Mouse (Mus musculus) intestine, embryonic 14.5 days (tissue): ENCODE data around the gene Grk1. TPM values are rescaled to one million over a fixed set of nuclear protein-coding genes. Genes with fewer than 3 reads are reported as not detected.

Experiments used
- ATAC-seq: fragments of 200-750 bp; cut with Nextera tagmentation; replicated peaks from 2 replicates; pipeline ENCODE4 v1.8.0; 2017; ENCODE audit warnings: low read depth, moderate number of reproducible peaks, moderate TSS enrichment, moderate library complexity; ENCODE audit not compliant: low FRiP score, low TSS enrichment
- DNase-seq: peaks from one replicate; pipeline ENCODE4 v3.0.0-alpha.2; 2018; ENCODE audit warnings: low spot score
- H3K27ac ChIP-seq: fragments of 300-500 bp; sonication (generic); 2 replicates; pipeline ENCODE4 v1.5.1; 2014; ENCODE audit warnings: low read depth, mild to moderate bottlenecking, control low read depth
- H3K27me3 ChIP-seq: fragments of 300-500 bp; sonication (generic); replicated peaks from 2 replicates; pipeline ENCODE4 v1.6.1; 2014; ENCODE audit warnings: low read length, control low read depth; ENCODE audit not compliant: control insufficient read depth, insufficient read depth
- H3K36me3 ChIP-seq: fragments of 300-500 bp; sonication (generic); 2 replicates; pipeline ENCODE4 v1.6.1; 2014; ENCODE audit warnings: low read length, control low read depth; ENCODE audit not compliant: control insufficient read depth, insufficient read depth
- H3K4me1 ChIP-seq: fragments of 300-500 bp; sonication (generic); replicated peaks from 2 replicates; pipeline ENCODE4 v1.6.1; 2014; ENCODE audit warnings: low read length, control low read depth, mixed read lengths; ENCODE audit not compliant: control insufficient read depth, insufficient read depth
- H3K4me2 ChIP-seq: fragments of 300-500 bp; sonication (generic); 2 replicates; pipeline ENCODE4 v1.6.1; 2014; ENCODE audit warnings: low read length
- H3K4me3 ChIP-seq: fragments of 300-500 bp; sonication (generic); 2 replicates; pipeline ENCODE4 v1.5.1; 2014; ENCODE audit warnings: low read depth, low read length, control low read depth, mixed read lengths
- H3K9ac ChIP-seq: fragments of 300-500 bp; sonication (generic); 2 replicates; pipeline ENCODE4 v1.6.1; 2014; ENCODE audit warnings: mild to moderate bottlenecking, low read length
- H3K9me3 ChIP-seq: fragments of 300-500 bp; sonication (generic); 2 replicates; pipeline ENCODE4 v1.6.1; 2016; ENCODE audit warnings: low read length, control low read depth; ENCODE audit not compliant: control insufficient read depth
- WGBS: fragments of 180-500 bp; shearing (Covaris S2); extraction: QIAGEN DNeasy Blood & Tissue Kit; methylation state at CpG from one replicate; pipeline ENCODE4 v1.1.7; 2014; 5-methylcytosine and 5-hydroxymethylcytosine counted together
- polyA plus RNA-seq: library from polyadenylated mRNA; unstranded; fragments of >200 nt; fragmentation: Nextera tagmentation; extraction: Ambion mirVana; gene quantifications from 2 replicates; pipeline ENCODE4 v1.2.1, GENCODE M21; 2014

Grk1 gene
- polyA plus RNA-seq, 1 experiment from 2014 or later: not detected

DNA sequence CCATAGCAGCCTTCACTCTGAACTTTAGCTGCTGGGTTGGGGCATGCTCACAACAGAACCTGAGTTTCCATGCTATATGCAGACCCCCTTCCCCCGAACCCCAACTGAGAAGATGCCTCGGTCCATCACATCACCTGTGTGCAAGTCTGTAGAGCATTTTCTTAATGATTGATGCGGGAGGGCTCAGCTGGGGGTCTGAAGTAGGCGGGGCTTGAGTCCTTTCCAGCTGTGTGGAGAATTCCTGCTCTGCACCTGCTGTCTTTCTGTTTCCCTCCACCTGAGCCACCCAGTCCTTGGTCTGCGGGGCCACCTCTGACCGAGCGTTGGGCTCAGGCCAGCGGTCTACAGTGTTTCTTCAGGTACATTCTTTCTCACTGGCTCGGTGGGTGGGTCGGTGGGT is 30.0 kb downstream of the Grk1 start, which contains the start of gene Tmem255b:
Gene Tmem255b (plus strand): TSS at position 301 of the 400 bp plus-strand sequence.
- no peak within 1 kb of the TSS for H3K9ac ChIP-seq
- H3K36me3 ChIP-seq: no peaks in the 10 kb centered on the region
- WGBS: 20% methylated on average over 10 of the region's 10 CpGs
- H3K4me2 ChIP-seq: no peak within 1 kb of the TSS
- H3K27ac ChIP-seq: no peak within 1 kb of the TSS
- no peaks in the 10 kb centered on the region for H3K9me3 ChIP-seq
- H3K4me1 ChIP-seq: no peaks in the 10 kb centered on the region
- no peak for DNase-seq
- H3K4me3 ChIP-seq: no peak within 1 kb of the TSS
- H3K27me3 ChIP-seq: peaks cover 32% of the 10 kb centered on the region
- no peak for ATAC-seq

DNA sequence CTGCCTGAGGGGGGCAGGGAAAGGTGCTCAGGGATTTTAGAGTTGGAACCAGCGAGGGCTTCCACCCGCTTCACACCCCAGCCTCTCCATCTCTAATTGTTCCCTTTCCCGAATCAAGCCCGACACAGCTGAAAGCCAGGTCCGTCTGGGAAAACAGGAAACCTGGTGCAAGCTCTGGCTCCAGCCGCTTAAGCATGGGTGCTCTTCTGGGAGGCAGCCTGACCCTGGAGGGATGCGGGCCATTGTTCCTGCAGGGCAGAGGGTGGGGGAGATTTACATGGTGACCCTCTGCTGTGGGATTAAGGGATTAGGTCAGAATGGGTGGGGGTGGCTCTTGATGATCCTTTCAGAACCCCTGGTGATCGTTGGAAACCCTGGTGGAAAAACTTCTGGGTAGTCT is 31.2 kb downstream of the Grk1 start:
- ATAC-seq (no peak), DNase-seq (no peak)
- no peak overlapping the region for H3K27ac ChIP-seq
- no peak overlapping the region for H3K4me3 ChIP-seq
- H3K4me2 ChIP-seq: no peak overlapping the region
- H3K9me3 ChIP-seq: no peaks in the 10 kb centered on the region
- H3K9ac ChIP-seq: no peak overlapping the region
- no peaks in the 10 kb centered on the region for H3K36me3 ChIP-seq
- H3K4me1 ChIP-seq: no peaks in the 10 kb centered on the region
- WGBS: 11% methylated on average over 8 of the region's 8 CpGs
- peaks cover 32% of the 10 kb centered on the region for H3K27me3 ChIP-seq

DNA sequence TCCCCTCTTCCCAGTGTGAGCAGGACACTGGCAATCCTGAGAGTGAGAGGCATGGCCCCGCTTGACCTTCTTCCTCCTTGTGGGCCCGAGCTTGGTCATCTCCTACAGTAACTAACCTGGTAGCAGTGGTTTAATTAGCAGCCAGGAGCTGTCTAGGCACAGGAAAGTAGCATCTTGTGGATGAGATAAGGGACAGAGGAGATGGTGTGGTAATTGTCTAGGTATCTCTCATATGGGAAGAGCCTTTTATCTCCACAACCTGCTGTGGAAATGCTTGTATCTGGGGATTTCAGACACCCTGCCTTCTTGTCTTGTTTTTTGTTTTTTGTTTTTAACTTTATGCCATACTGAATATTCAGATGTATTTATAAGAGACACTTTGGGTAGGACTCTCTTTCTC is 32.6 kb downstream of the Grk1 start:
- H3K27me3 ChIP-seq: peaks cover 32% of the 10 kb centered on the region
- DNase-seq: no peak
- H3K9ac ChIP-seq: no peak overlapping the region
- no peaks in the 10 kb centered on the region for H3K9me3 ChIP-seq
- no peaks in the 10 kb centered on the region for H3K36me3 ChIP-seq
- no peak overlapping the region for H3K4me3 ChIP-seq
- ATAC-seq: no peak
- H3K27ac ChIP-seq: no peak overlapping the region
- H3K4me2 ChIP-seq: no peak overlapping the region
- no peaks in the 10 kb centered on the region for H3K4me1 ChIP-seq
- whole genome bisulfite sequencing: 92% methylated on average over 2 of the region's 2 CpGs

DNA sequence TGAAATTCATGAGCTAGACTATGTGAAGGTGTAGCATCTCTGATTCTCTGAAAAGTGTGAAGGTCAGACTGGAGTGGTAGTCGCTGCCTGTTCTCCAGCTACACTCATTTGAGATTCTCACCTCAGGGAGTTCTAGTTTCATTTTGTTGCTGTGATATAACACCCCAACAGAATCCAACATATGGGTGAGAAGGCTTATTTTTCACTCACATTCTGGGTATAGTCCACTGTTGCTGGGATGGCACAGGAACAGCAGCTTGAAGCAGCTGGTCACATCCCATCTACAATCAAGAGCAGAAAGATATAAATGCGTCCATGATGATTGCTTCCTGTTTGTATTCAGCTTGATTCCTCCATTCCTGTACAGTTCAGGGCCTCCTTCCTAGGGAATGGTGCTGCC is 37.3 kb downstream of the Grk1 start:
- ATAC-seq (no peak), DNase-seq (no peak)
- WGBS: 88% methylated on average over 2 of the region's 2 CpGs
- no peak overlapping the region for H3K4me2 ChIP-seq
- H3K27me3 ChIP-seq: 0 out of 2 replicates have a peak, but pooled peaks cover under 1% of the 10 kb centered on the region
- H3K9ac ChIP-seq: no peak overlapping the region
- H3K4me1 ChIP-seq: no peaks in the 10 kb centered on the region
- no peak overlapping the region for H3K4me3 ChIP-seq
- H3K36me3 ChIP-seq: no peaks in the 10 kb centered on the region
- H3K27ac ChIP-seq: no peak overlapping the region
- no peaks in the 10 kb centered on the region for H3K9me3 ChIP-seq

- ATAC-seq (no peak), DNase-seq (no peak)
- 83% methylated on average over 6 of the region's 6 CpGs for WGBS
- Histone ChIP-seq H3K9ac (no peak overlapping the region), H3K27ac (no peak overlapping the region), H3K4me3 (no peak overlapping the region), H3K36me3 (no peaks in the 10 kb centered on the region), H3K9me3 (no peaks in the 10 kb centered on the region), H3K4me1 (no peaks in the 10 kb centered on the region), H3K4me2 (no peak overlapping the region), H3K27me3 (no peaks in the 10 kb centered on the region)
These were observed 41.6 kb downstream of the Grk1 start for GRCm38 (mm10) chr8:13446456-13446855.

GRCm38 (mm10) chr8:13448145-13448544 is 43.3 kb downstream of the Grk1 start:
- no peaks in the 10 kb centered on the region for H3K27me3 ChIP-seq
- WGBS: 55% methylated on average over 4 of the region's 4 CpGs
- no peak overlapping the region for H3K9ac ChIP-seq
- H3K36me3 ChIP-seq: no peaks in the 10 kb centered on the region
- H3K4me1 ChIP-seq: no peaks in the 10 kb centered on the region
- ATAC-seq (no peak), DNase-seq (peak; percentile 79)
- H3K9me3 ChIP-seq: no peaks in the 10 kb centered on the region
- no peak overlapping the region for H3K27ac ChIP-seq
- no peak overlapping the region for H3K4me2 ChIP-seq
- H3K4me3 ChIP-seq: no peak overlapping the region

GRCm38 (mm10) chr8:13451747-13452277 is 46.9 kb downstream of the Grk1 start:
- Histone ChIP-seq H3K27ac (no peak overlapping the region), H3K4me1 (no peaks in the 10 kb centered on the region), H3K9me3 (no peaks in the 10 kb centered on the region), H3K4me2 (no peak overlapping the region), H3K36me3 (no peaks in the 10 kb centered on the region), H3K27me3 (no peaks in the 10 kb centered on the region), H3K9ac (no peak overlapping the region), H3K4me3 (no peak overlapping the region)
- DNase-seq: no peak
- ATAC-seq: no peak
- WGBS: 65% methylated on average over 6 of the region's 6 CpGs

DNA sequence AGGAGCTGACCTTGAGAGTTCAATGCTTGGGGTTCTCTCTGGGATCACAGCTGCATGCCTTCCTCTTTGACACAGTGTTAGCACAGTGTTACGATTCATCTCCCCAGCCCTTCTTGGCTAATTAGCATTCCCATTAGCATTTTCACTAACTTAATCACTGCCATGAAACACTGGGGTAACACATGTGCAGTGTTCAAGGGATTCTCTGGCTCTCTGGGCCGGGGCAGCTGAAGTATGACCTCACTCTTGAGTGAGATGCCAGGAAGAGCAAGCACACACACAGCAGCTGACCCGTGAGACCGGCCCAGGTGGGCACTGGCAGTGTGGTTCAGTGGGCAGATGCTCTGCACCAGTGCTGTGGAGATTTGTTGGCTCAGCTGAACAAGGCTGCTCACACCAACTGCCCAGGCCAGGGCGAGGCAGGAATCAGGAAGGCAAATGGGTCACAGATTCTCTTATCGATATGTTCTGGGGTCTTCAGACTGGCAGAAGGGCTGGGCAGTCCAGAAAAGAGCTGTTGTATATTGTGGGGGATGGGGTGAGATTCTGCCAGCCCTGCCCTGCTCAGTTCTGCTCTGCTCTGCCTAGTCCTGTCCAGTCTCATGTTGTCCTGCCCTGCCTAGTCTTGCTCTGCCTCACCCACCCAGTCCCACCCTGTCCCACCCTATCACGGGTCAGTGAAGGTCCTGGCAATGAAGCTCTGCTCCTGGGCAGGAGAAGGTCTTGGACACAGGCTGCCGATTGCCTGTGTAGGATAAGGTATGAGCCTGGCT is 49.6 kb downstream of the Grk1 start:
- Histone ChIP-seq H3K27ac (no peak overlapping the region), H3K4me3 (no peak overlapping the region), H3K9me3 (no peaks in the 10 kb centered on the region), H3K4me1 (no peaks in the 10 kb centered on the region), H3K9ac (no peak overlapping the region), H3K27me3 (no peaks in the 10 kb centered on the region), H3K36me3 (no peaks in the 10 kb centered on the region), H3K4me2 (no peak overlapping the region)
- DNase-seq (no peak), ATAC-seq (0 out of 2 replicates have a peak, but pooled peaks have one; percentile 21)
- WGBS: 72% methylated on average over 8 of the region's 8 CpGs

DNA sequence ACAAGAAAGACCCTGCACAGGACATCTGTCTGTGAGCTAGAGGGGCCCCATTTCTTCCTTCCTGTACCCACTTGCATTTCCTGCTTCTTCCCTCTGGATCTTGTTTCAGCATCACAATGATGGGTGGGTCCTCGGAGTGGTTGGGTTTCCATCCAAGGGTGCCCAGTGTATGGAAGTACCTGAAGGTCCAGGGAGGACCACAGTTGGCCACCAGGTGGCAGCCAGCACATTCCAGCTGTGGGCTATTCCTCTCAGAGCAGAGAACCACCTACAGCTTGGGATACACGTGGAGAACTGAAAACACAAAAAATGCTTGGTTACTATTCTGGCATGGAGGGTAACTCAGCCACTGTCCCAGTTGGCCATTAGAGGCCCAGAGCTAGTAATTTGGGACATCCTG is 50.4 kb downstream of the Grk1 start:
- Histone ChIP-seq H3K4me2 (no peak overlapping the region), H3K27ac (no peak overlapping the region), H3K27me3 (no peaks in the 10 kb centered on the region), H3K9me3 (no peaks in the 10 kb centered on the region), H3K9ac (no peak overlapping the region), H3K4me1 (no peaks in the 10 kb centered on the region), H3K36me3 (no peaks in the 10 kb centered on the region), H3K4me3 (no peak overlapping the region)
- WGBS: 24% methylated on average over 2 of the region's 2 CpGs
- ATAC-seq: peak; percentile 78; the same call in 1 of the 2 replicates
- DNase-seq: peak; percentile 71
